8 mouse cellular contexts compared by ENCODE assay signal in the genomic region with DNA sequence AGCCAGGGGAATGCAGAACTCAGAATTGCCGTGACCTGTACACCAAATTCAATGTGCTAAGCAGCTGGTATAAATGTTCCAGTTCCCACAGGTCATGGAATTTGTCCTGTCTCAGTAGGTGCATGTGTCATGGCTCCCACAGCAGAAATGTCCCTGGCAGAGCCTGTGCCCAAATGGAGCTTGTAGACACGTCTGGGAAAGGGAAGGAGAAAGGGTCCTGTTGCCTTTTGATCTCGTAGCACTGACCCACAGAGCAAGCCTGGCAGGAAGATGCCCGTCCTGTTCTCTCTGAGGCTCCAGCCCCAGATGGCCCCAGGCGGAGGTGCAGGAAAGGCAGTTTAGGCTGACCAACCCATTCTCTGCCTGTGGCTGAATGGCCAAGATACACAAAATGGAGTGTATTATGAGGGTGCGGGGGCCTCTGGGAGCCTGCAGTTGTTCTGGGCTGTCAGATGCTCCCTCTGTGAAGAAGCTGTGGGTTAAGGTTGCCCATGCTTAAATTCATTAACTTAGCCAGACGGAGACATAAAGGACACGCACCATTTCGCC.
DNase-seq lines count a peak whose midpoint lies in the region; ATAC-seq lines count a peak whose summit lies in the region.
"Had no signal": no experiment of that assay in that cellular context is flagged by ENCODE, and none has a peak within 500 bp of the region (broad histone marks: within the 10 kb centered on the region; RNA-seq: fewer than 3 reads in every experiment).

No protein-coding gene starts in this region.

- peaks cover 40% of the 10 kb centered on the region for H3K4me1 ChIP-seq in forebrain, embryonic 11.5 days (replicated peaks; ENCODE audit: control insufficient read depth, insufficient read depth, low read length)
- peaks cover 41% of the 10 kb centered on the region for H3K4me1 ChIP-seq in intestine, embryonic 15.5 days (replicated peaks)
- peaks cover 79% of the 10 kb centered on the region for H3K4me1 ChIP-seq in neural tube, embryonic 15.5 days

- intact Hi-C loops in left cerebral cortex, postnatal 4 days (cut with DNase I), result no loop called here

- H3K4me2 ChIP-seq in forebrain, embryonic 11.5 days (ENCODE audit: low read depth, low read length, severe bottlenecking), result no peak overlapping the region
- H3K4me2 ChIP-seq in intestine, embryonic 15.5 days (replicated peaks), result no peak overlapping the region
- H3K4me2 ChIP-seq in neural tube, embryonic 15.5 days, result no peak overlapping the region

- H3K36me3 ChIP-seq in forebrain, embryonic 11.5 days (ENCODE audit: control insufficient read depth, insufficient read depth, low read length), result no peaks in the 10 kb centered on the region
- H3K36me3 ChIP-seq in intestine, embryonic 15.5 days, result no peaks in the 10 kb centered on the region
- no peaks in the 10 kb centered on the region for H3K36me3 ChIP-seq in neural tube, embryonic 15.5 days

- ATAC-seq in forebrain, embryonic 11.5 days (replicated peaks; ENCODE audit: low FRiP score), result no peak
- ATAC-seq in intestine, embryonic 15.5 days, result no peak
- 0 out of 2 replicates have a peak, but pooled peaks have one; percentile 23 for ATAC-seq in neural tube, embryonic 15.5 days (ENCODE audit: low FRiP score)

- 43% methylated on average over 9 of the region's 9 CpGs for WGBS in forebrain, embryonic 11.5 days
- WGBS in intestine, embryonic 15.5 days, result 75% methylated on average over 9 of the region's 9 CpGs
- 28% methylated on average over 9 of the region's 9 CpGs for WGBS in neural tube, embryonic 15.5 days

- H3K27me3 ChIP-seq in forebrain, embryonic 11.5 days (ENCODE audit: control insufficient read depth, insufficient read depth, low read length), result no peaks in the 10 kb centered on the region
- H3K27me3 ChIP-seq in intestine, embryonic 15.5 days (replicated peaks), result no peaks in the 10 kb centered on the region
- no peaks in the 10 kb centered on the region for H3K27me3 ChIP-seq in neural tube, embryonic 15.5 days (replicated peaks)
- H3K27me3 ChIP-seq: heart, embryonic 12.5 days had no signal

- no peaks in the 10 kb centered on the region for H3K9me3 ChIP-seq in forebrain, embryonic 11.5 days (ENCODE audit: control insufficient read depth, low read length)
- no peaks in the 10 kb centered on the region for H3K9me3 ChIP-seq in intestine, embryonic 15.5 days
- H3K9me3 ChIP-seq in neural tube, embryonic 15.5 days (replicated peaks), result no peaks in the 10 kb centered on the region
- H3K9me3 ChIP-seq: heart, embryonic 12.5 days had no signal

- peak overlapping the region; percentile 20; the same call in 1 of the 2 replicates for H3K9ac ChIP-seq in forebrain, embryonic 11.5 days (ENCODE audit: low read length)
- no peak overlapping the region for H3K9ac ChIP-seq in intestine, embryonic 15.5 days
- H3K9ac ChIP-seq in neural tube, embryonic 15.5 days (replicated peaks), result peak overlapping the region; percentile 31; the same call in 1 of the 2 replicates
- H3K9ac ChIP-seq: heart, embryonic 12.5 days had no signal

- peak; percentile 39 for DNase-seq in left cerebral cortex, postnatal 4 days
- DNase-seq in left cerebral cortex, adult 9 months (ENCODE audit: low spot score in 2 of 2), result no peak
- DNase-seq in forebrain, embryonic 11.5 days (ENCODE audit: low spot score), result no peak
- DNase-seq in thymus, postnatal 0 days (ENCODE audit: low spot score), result no peak
- DNase-seq in urinary bladder, postnatal 4 days (ENCODE audit: low spot score in 2 of 2), result no peak

- no peak overlapping the region for H3K4me3 ChIP-seq in forebrain, embryonic 11.5 days (ENCODE audit: low read depth, low read length)
- no peak overlapping the region for H3K4me3 ChIP-seq in intestine, embryonic 15.5 days (replicated peaks)
- H3K4me3 ChIP-seq in neural tube, embryonic 15.5 days (replicated peaks), result no peak overlapping the region
- H3K4me3 ChIP-seq: heart, embryonic 12.5 days had no signal

- H3K27ac ChIP-seq in forebrain, embryonic 11.5 days (ENCODE audit: low read depth, low read length), result peak overlapping the region; percentile 73
- peak overlapping the region; percentile 70 for H3K27ac ChIP-seq in intestine, embryonic 15.5 days
- H3K27ac ChIP-seq in neural tube, embryonic 15.5 days (replicated peaks), result peak overlapping the region; percentile 85
